Mouse (Mus musculus): ENCODE measurements at regions not wholly inside any gene's neighbourhood (a gene's known extent, or its start where the extent isn't known, plus 50 kb on each side); places are given as distances from the start of the nearest gene placed in this dataset.

- DNase-seq (ENCODE audit: low spot score in 2 of 2): no peak
- intact Hi-C loops (cut with DNase I): no loop called here
These were observed 183.8 kb upstream of the Sstr1 start for GRCm38 (mm10) chr12:58027796-58028195.

- DNase-seq (ENCODE audit: low spot score in 2 of 2): peak; percentile 4 to 14
- intact Hi-C loops (cut with DNase I): no loop called here
These were observed 155.2 kb upstream of the Sstr1 start for GRCm38 (mm10) chr12:58056368-58056860.

- no peak for DNase-seq (ENCODE audit: low spot score in 2 of 2)
- intact Hi-C loops (cut with DNase I): no loop called here
These were observed 144.0 kb upstream of the Sstr1 start for GRCm38 (mm10) chr12:58067318-58068223.

GRCm38 (mm10) chr12:58087311-58087710, 124.3 kb upstream of the Sstr1 start:
- peak; percentile 9 to 33 for DNase-seq (ENCODE audit: low spot score in 2 of 2)
- intact Hi-C loops (cut with DNase I): no loop called here

GRCm38 (mm10) chr12:58112643-58113042, 98.9 kb upstream of the Sstr1 start:
- intact Hi-C loops (cut with DNase I): no loop called here
- no peak for DNase-seq (ENCODE audit: low spot score in 2 of 2)

- intact Hi-C loops (cut with DNase I): no loop called here
- DNase-seq (ENCODE audit: low spot score in 2 of 2): peak; percentile 8 to 23
These were observed 72.5 kb upstream of the Sstr1 start for GRCm38 (mm10) chr12:58139121-58139520.

GRCm38 (mm10) chr12:58151883-58152282, 59.7 kb upstream of the Sstr1 start:
- intact Hi-C loops (cut with DNase I): no loop called here
- DNase-seq (ENCODE audit: low spot score in 2 of 2): no peak

All from left cerebral cortex, postnatal 14 days (tissue).